ENCODE assay signal across 12 mouse cellular contexts in the genomic region with DNA sequence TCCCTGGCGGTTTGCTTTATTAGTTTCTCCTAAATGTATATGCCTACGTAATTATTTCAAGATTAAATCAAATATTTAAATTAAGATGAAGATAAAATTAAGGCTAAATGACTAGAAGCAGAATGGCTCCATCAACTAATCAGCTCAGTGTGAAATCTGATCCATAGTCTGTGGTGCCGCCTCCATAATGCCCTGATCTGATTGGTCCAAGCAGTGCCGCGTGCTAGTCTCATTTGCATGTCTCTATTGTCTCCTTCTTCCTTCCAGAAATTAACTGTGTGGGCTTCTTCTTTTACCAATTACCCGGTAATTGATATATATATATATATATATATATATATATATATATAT.
A peak's percentile ranks its signal among the peaks of the same experiment; 100 is the strongest.
DNase-seq lines count a peak whose midpoint lies in the region; ATAC-seq and TF ChIP-seq lines count a peak whose summit lies in the region.
"Had no signal": no experiment of that assay in that cellular context is flagged by ENCODE, and none has a peak within 500 bp of the region (broad histone marks: within the 10 kb centered on the region; RNA-seq: fewer than 3 reads in every experiment).

No protein-coding gene starts in this region.

- no peaks in the 10 kb centered on the region for H3K27me3 ChIP-seq in forebrain, embryonic 11.5 days (ENCODE audit: control insufficient read depth, insufficient read depth, low read length)
- H3K27me3 ChIP-seq in forebrain, embryonic 10.5 days (ENCODE audit: poor library complexity, severe bottlenecking): peaks cover 4% of the 10 kb centered on the region; the same call in 1 of the 2 replicates
- no peaks in the 10 kb centered on the region for H3K27me3 ChIP-seq in lung, embryonic 14.5 days (ENCODE audit: insufficient read depth, low read length)
- H3K27me3 ChIP-seq in hindbrain, embryonic 10.5 days (ENCODE audit: insufficient read depth, poor library complexity, severe bottlenecking): no peaks in the 10 kb centered on the region
- no peaks in the 10 kb centered on the region for H3K27me3 ChIP-seq in neural tube, embryonic 12.5 days (replicated peaks)
- H3K27me3 ChIP-seq: limb, embryonic 12.5 days had no signal

- peak; percentile 79 for ATAC-seq in forebrain, embryonic 11.5 days (replicated peaks; ENCODE audit: low FRiP score)
- ATAC-seq in lung, embryonic 14.5 days (ENCODE audit: insufficient read depth): peak; percentile 70
- ATAC-seq in neural tube, embryonic 12.5 days (ENCODE audit: low FRiP score, low read depth): peak; percentile 89
- ATAC-seq: inflammation-experienced regulatory T-cells, adult 6 months had no signal

- no peak overlapping the region for H3K4me3 ChIP-seq in forebrain, embryonic 11.5 days (ENCODE audit: low read depth, low read length)
- H3K4me3 ChIP-seq in forebrain, embryonic 10.5 days: no peak overlapping the region
- H3K4me3 ChIP-seq in lung, embryonic 14.5 days (ENCODE audit: low read depth, low read length): no peak overlapping the region
- H3K4me3 ChIP-seq in hindbrain, embryonic 10.5 days: 0 out of 2 replicates have a peak overlapping the region, but pooled peaks have one; percentile 9
- H3K4me3 ChIP-seq in neural tube, embryonic 12.5 days: no peak overlapping the region
- H3K4me3 ChIP-seq: limb, embryonic 12.5 days had no signal

- H3K27ac ChIP-seq in forebrain, embryonic 11.5 days (ENCODE audit: low read depth, low read length): no peak overlapping the region
- H3K27ac ChIP-seq in forebrain, embryonic 10.5 days: no peak overlapping the region
- H3K27ac ChIP-seq in lung, embryonic 14.5 days (ENCODE audit: low read depth): no peak overlapping the region
- H3K27ac ChIP-seq in hindbrain, embryonic 10.5 days: no peak overlapping the region
- H3K27ac ChIP-seq in neural tube, embryonic 12.5 days: no peak overlapping the region
- H3K27ac ChIP-seq: limb, embryonic 12.5 days had no signal

- H3K4me1 ChIP-seq in forebrain, embryonic 11.5 days (replicated peaks; ENCODE audit: control insufficient read depth, insufficient read depth, low read length): no peaks in the 10 kb centered on the region
- peaks cover 11% of the 10 kb centered on the region for H3K4me1 ChIP-seq in forebrain, embryonic 10.5 days
- H3K4me1 ChIP-seq in lung, embryonic 14.5 days (ENCODE audit: insufficient read depth): no peaks in the 10 kb centered on the region; the same call in 1 of the 2 replicates
- no peaks in the 10 kb centered on the region; the same call in 1 of the 2 replicates for H3K4me1 ChIP-seq in hindbrain, embryonic 10.5 days (replicated peaks)
- no peaks in the 10 kb centered on the region for H3K4me1 ChIP-seq in neural tube, embryonic 12.5 days
- H3K4me1 ChIP-seq: limb, embryonic 12.5 days had no signal

- H3K9me3 ChIP-seq in forebrain, embryonic 11.5 days (ENCODE audit: control insufficient read depth, low read length): no peaks in the 10 kb centered on the region
- peaks cover 12% of the 10 kb centered on the region; the same call in 1 of the 2 replicates for H3K9me3 ChIP-seq in forebrain, embryonic 10.5 days
- no peaks in the 10 kb centered on the region for H3K9me3 ChIP-seq in lung, embryonic 14.5 days (ENCODE audit: low read depth, low read length)
- H3K9me3 ChIP-seq in hindbrain, embryonic 10.5 days: no peaks in the 10 kb centered on the region
- H3K9me3 ChIP-seq in neural tube, embryonic 12.5 days: 0 out of 2 replicates have a peak, but pooled peaks cover 3% of the 10 kb centered on the region

- DNase-seq in forebrain, embryonic 11.5 days (ENCODE audit: low spot score): no peak
- no peak for DNase-seq in forebrain, embryonic 10.5 days (ENCODE audit: extremely low spot score, low spot score)
- DNase-seq in lung, embryonic 14.5 days: peak; percentile 59
- DNase-seq in lung, postnatal 14 days: no peak
- DNase-seq in hindbrain, embryonic 10.5 days (ENCODE audit: low spot score): no peak
- DNase-seq in cerebellum, adult 9-10 months: no peak
- no peak for DNase-seq in gastrocnemius, postnatal 25 days
- DNase-seq: lung, postnatal 36 days; thymus, postnatal 36 days had no signal

- H3K4me2 ChIP-seq in forebrain, embryonic 11.5 days (ENCODE audit: low read depth, low read length, severe bottlenecking): 0 out of 2 replicates have a peak overlapping the region, but pooled peaks have one; percentile 8
- H3K4me2 ChIP-seq in lung, embryonic 14.5 days: peak overlapping the region; percentile 53
- H3K4me2 ChIP-seq in neural tube, embryonic 12.5 days (replicated peaks): peak overlapping the region; percentile 3
- H3K4me2 ChIP-seq: limb, embryonic 12.5 days had no signal

- no peak for TF ChIP-seq CTCF in lung, embryonic 14.5 days (IDR thresholded peaks at IDR 0.05; ENCODE audit: low read depth)

- H3K36me3 ChIP-seq in forebrain, embryonic 11.5 days (ENCODE audit: control insufficient read depth, insufficient read depth, low read length): no peaks in the 10 kb centered on the region
- H3K36me3 ChIP-seq in forebrain, embryonic 10.5 days (replicated peaks): no peaks in the 10 kb centered on the region; the same call in 1 of the 2 replicates
- no peaks in the 10 kb centered on the region for H3K36me3 ChIP-seq in lung, embryonic 14.5 days (ENCODE audit: insufficient read depth)
- no peaks in the 10 kb centered on the region for H3K36me3 ChIP-seq in hindbrain, embryonic 10.5 days
- no peaks in the 10 kb centered on the region for H3K36me3 ChIP-seq in neural tube, embryonic 12.5 days
- H3K36me3 ChIP-seq: limb, embryonic 12.5 days had no signal

- WGBS in forebrain, embryonic 11.5 days: 52% methylated on average over 6 of the region's 6 CpGs
- WGBS in forebrain, embryonic 10.5 days: 59% methylated on average over 6 of the region's 6 CpGs
- WGBS in lung, embryonic 14.5 days: 26% methylated on average over 6 of the region's 6 CpGs
- 40% methylated on average over 6 of the region's 6 CpGs for WGBS in hindbrain, embryonic 10.5 days
- 32% methylated on average over 6 of the region's 6 CpGs for WGBS in neural tube, embryonic 12.5 days

- no peak overlapping the region for H3K9ac ChIP-seq in forebrain, embryonic 11.5 days (ENCODE audit: low read length)
- no peak overlapping the region for H3K9ac ChIP-seq in lung, embryonic 14.5 days
- no peak overlapping the region for H3K9ac ChIP-seq in neural tube, embryonic 12.5 days
- H3K9ac ChIP-seq: limb, embryonic 12.5 days had no signal

Comparison
In these comparisons a context has a peak if more than half of its experiments do, and no peak if none do; other contexts are left out.
1. H3K4me2 ChIP-seq: peak in every context shown above with its lines; median percentile 53 in lung, embryonic 14.5 days; 8 in forebrain, embryonic 11.5 days; 3 in neural tube, embryonic 12.5 days.